Mouse (Mus musculus) lung, adult 2 months (tissue): ENCODE data around the gene Sirt5.

ENCODE experiments used
- CTCF ChIP-seq: fragments of 200-500 bp; IDR thresholded peaks from 2 replicates; pipeline ENCODE4 v1.5.1; 2011; ENCODE audit warnings: mild to moderate bottlenecking, low read length, control low read depth; ENCODE audit not compliant: insufficient read depth
- POLR2A ChIP-seq: fragments of 200-500 bp; IDR thresholded peaks from 2 replicates; pipeline ENCODE4 v1.6.1; 2011; ENCODE audit warnings: low read depth, mild to moderate bottlenecking, control low read depth, low read length, borderline replicate concordance; ENCODE audit errors: extremely low read depth

DNA sequence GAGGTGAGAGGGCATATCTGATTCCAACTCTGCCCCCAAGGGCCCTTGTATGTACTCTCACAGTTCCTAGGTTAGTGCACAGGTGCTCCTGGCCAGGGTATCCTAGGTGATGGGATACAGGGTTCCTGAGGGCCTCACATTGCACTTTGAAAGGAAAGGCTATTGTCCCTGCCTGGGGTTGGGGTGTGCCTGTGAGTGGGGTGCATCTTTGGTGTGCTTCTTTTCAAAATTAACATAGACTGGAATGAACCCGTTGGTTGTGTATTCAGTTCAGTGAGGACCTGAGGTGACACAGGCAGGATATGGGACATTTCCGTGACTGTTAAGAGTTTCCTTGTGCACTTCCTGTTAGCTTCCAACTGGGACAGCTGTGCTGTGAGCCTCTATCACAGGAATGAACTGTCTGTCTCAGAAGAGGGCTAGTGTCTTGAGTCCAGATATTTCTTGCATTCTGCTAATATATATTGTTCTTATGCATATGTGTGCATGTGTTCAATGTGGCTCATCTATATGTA is 9.7 kb downstream of the Sirt5 start:
- no peak for TF ChIP-seq POLR2A
- no peak for TF ChIP-seq CTCF
